Mouse (Mus musculus): ENCODE measurements around the gene Fcrla. TPM values are rescaled to one million over a fixed set of nuclear protein-coding genes. Genes with fewer than 3 reads are reported as not detected.

Fcrla gene
- polyA plus RNA-seq, 1 experiment, result 9.9 TPM

- H3K27ac ChIP-seq (ENCODE audit: control insufficient read depth, insufficient read depth, low read length), result no peak overlapping the region
- no peak for DNase-seq
- H3K27me3 ChIP-seq (ENCODE audit: control insufficient read depth, insufficient read depth, low read length), result no peaks in the 10 kb centered on the region; the same call in 1 of the 2 replicates
- peak overlapping the region; percentile 44 for H3K4me3 ChIP-seq (ENCODE audit: control insufficient read depth, insufficient read depth, low read length)
- TF ChIP-seq POLR2A (IDR thresholded peaks at IDR 0.05; ENCODE audit: control insufficient read depth, extremely low read depth, insufficient read depth, low read length, poor library complexity) (no peak), CTCF (IDR thresholded peaks at IDR 0.05; ENCODE audit: borderline replicate concordance, control insufficient read depth, extremely low read depth, insufficient read depth, low read length, poor library complexity) (no peak)
- H3K4me1 ChIP-seq (replicated peaks; ENCODE audit: control insufficient read depth, insufficient read depth, low read length), result peaks cover 6% of the 10 kb centered on the region; the same call in 1 of the 2 replicates
- WGBS, result 18% methylated on average over 14 of the region's 14 CpGs
- H3K36me3 ChIP-seq (ENCODE audit: control insufficient read depth, insufficient read depth, low read length), result peaks cover under 1% of the 10 kb centered on the region; the same call in 1 of the 2 replicates
These were observed 58.5 kb downstream of the Fcrla start for GRCm38 (mm10) chr1:170868905-170869283.

- peaks cover 6% of the 10 kb centered on the region; the same call in 1 of the 2 replicates for H3K4me1 ChIP-seq (replicated peaks; ENCODE audit: control insufficient read depth, insufficient read depth, low read length)
- under 1% methylated on average over 33 of the region's 33 CpGs for WGBS
- no peak overlapping the region for H3K27ac ChIP-seq (ENCODE audit: control insufficient read depth, insufficient read depth, low read length)
These were observed 59.1 kb downstream of the Fcrla start for GRCm38 (mm10) chr1:170868107-170868904.

GRCm38 (mm10) chr1:170867691-170868105 lies 59.7 kb downstream of the Fcrla start, which contains the start of gene Atf6:
Atf6 (minus strand) TSS chr1:170867771.
- TF ChIP-seq CTCF (IDR thresholded peaks at IDR 0.05; ENCODE audit: borderline replicate concordance, control insufficient read depth, extremely low read depth, insufficient read depth, low read length, poor library complexity) (no peak), POLR2A (IDR thresholded peaks at IDR 0.05; ENCODE audit: control insufficient read depth, extremely low read depth, insufficient read depth, low read length, poor library complexity) (no peak)
- Histone ChIP-seq H3K27ac (ENCODE audit: control insufficient read depth, insufficient read depth, low read length) (no peak within 1 kb of the TSS), H3K4me1 (replicated peaks; ENCODE audit: control insufficient read depth, insufficient read depth, low read length) (peaks cover 6% of the 10 kb centered on the region), H3K4me3 (ENCODE audit: control insufficient read depth, insufficient read depth, low read length) (peak within 1 kb of the TSS; percentile 99), H3K36me3 (ENCODE audit: control insufficient read depth, insufficient read depth, low read length) (no peaks in the 10 kb centered on the region), H3K27me3 (ENCODE audit: control insufficient read depth, insufficient read depth, low read length) (no peaks in the 10 kb centered on the region; the same call in 1 of the 2 replicates)
- peak; percentile 83 for DNase-seq
- WGBS, result under 1% methylated on average over 25 of the region's 25 CpGs

More at GRCm38 (mm10) chr1:170868107-170868904, 59.1 kb downstream of the Fcrla start:
- no peaks in the 10 kb centered on the region for H3K36me3 ChIP-seq (ENCODE audit: control insufficient read depth, insufficient read depth, low read length)
- TF ChIP-seq CTCF (IDR thresholded peaks at IDR 0.05; ENCODE audit: borderline replicate concordance, control insufficient read depth, extremely low read depth, insufficient read depth, low read length, poor library complexity) (no peak), POLR2A (IDR thresholded peaks at IDR 0.05; ENCODE audit: control insufficient read depth, extremely low read depth, insufficient read depth, low read length, poor library complexity) (no peak)
- H3K4me3 ChIP-seq (ENCODE audit: control insufficient read depth, insufficient read depth, low read length), result peak overlapping the region; percentile 44
- no peaks in the 10 kb centered on the region; the same call in 1 of the 2 replicates for H3K27me3 ChIP-seq (ENCODE audit: control insufficient read depth, insufficient read depth, low read length)
- DNase-seq, result peak; percentile 36

Other genes with a start within 250 kb of the Fcrla start
- 5.4 and 7.0 TPM in 2 replicates for gene Atf6, start 59.8 kb downstream of the Fcrla start, polyA plus RNA-seq (2012; rRNA removed)
- gene Gm26620, start 42.5 kb downstream of the Fcrla start, polyA plus RNA-seq (2012; rRNA removed), result 0.26 and 0.46 TPM in 2 replicates
- 17.7 and 19.3 TPM in 2 replicates for gene Dusp12, start 42.0 kb downstream of the Fcrla start, polyA plus RNA-seq (2012; rRNA removed)
- gene Fcrlb, start 14.6 kb downstream of the Fcrla start, polyA plus RNA-seq (2012; rRNA removed), result 1.00 and 1.1 TPM in 2 replicates
- gene Fcgr2b, start 49.0 kb upstream of the Fcrla start, polyA plus RNA-seq (2012; rRNA removed), result 14.7 and 16.4 TPM in 2 replicates
- gene Fcgr4, start 91.3 kb upstream of the Fcrla start, polyA plus RNA-seq (2012; rRNA removed), result 1.0 and 1.5 TPM in 2 replicates
- gene Fcgr3, start 137.4 kb upstream of the Fcrla start, polyA plus RNA-seq (2012; rRNA removed), result 16.6 and 20.7 TPM in 2 replicates
- gene Cfap126, start 186.3 kb upstream of the Fcrla start, polyA plus RNA-seq (2012; rRNA removed), result 2.7 and 2.8 TPM in 2 replicates
- gene Sdhc, start 223.0 kb upstream of the Fcrla start, polyA plus RNA-seq (2012; rRNA removed), result 191 and 231 TPM in 2 replicates
- gene Mpz, start 223.1 kb upstream of the Fcrla start, polyA plus RNA-seq (2012; rRNA removed), result 1.1 and 7.4 TPM in 2 replicates